Mouse (Mus musculus) lung, adult 18-20 months (tissue): Measurements from ENCODE around the gene Olfr157.

ENCODE experiments used
- DNase-seq, 2 experiments: peaks; one replicate each; pipeline ENCODE4 v3.0.0; 2022; ENCODE audit warnings: mixed read lengths in 2 of 2

The Olfr157 gene

GRCm38 (mm10) chr4:43840101-43840500 is at the start of gene Olfr157:
TSS of gene Olfr157 (minus strand) at chr4:43840201.
- DNase-seq = no peak

- no peak for DNase-seq
Measured at GRCm38 (mm10) chr4:43884196-43884595, 44.2 kb upstream of the Olfr157 start.

GRCm38 (mm10) chr4:43879566-43879965 is 39.6 kb upstream of the Olfr157 start:
- DNase-seq = no peak

- DNase-seq = peak in 1 of 2 experiments; percentile 46
Measured at GRCm38 (mm10) chr4:43878121-43878776, 38.2 kb upstream of the Olfr157 start.

- DNase-seq = no peak
Measured at GRCm38 (mm10) chr4:43877230-43877629, 37.2 kb upstream of the Olfr157 start.

GRCm38 (mm10) chr4:43875919-43876411 is 36.0 kb upstream of the Olfr157 start:
- peak; percentile 18 to 25 for DNase-seq

GRCm38 (mm10) chr4:43875160-43875918 is 35.3 kb upstream of the Olfr157 start, which contains the start of gene Reck:
TSS of gene Reck (plus strand) at chr4:43875530.
- peak; percentile 79 to 84 for DNase-seq

- DNase-seq = no peak
Measured at GRCm38 (mm10) chr4:43874501-43874900, 34.5 kb upstream of the Olfr157 start.

GRCm38 (mm10) chr4:43869821-43870220 is 29.8 kb upstream of the Olfr157 start:
- peak in 1 of 2 experiments; percentile 17 for DNase-seq

- no peak for DNase-seq
Measured at GRCm38 (mm10) chr4:43863298-43863697, 23.3 kb upstream of the Olfr157 start.

GRCm38 (mm10) chr4:43860744-43861519 is 20.9 kb upstream of the Olfr157 start:
- DNase-seq = peak; percentile 66 to 70

GRCm38 (mm10) chr4:43859886-43860285 is 19.9 kb upstream of the Olfr157 start:
- no peak for DNase-seq

- no peak for DNase-seq
Measured at GRCm38 (mm10) chr4:43854101-43854500, 14.1 kb upstream of the Olfr157 start.

- no peak for DNase-seq
Measured at GRCm38 (mm10) chr4:43851265-43851664, 11.3 kb upstream of the Olfr157 start, which contains the start of gene Olfr155. TSS of gene Olfr155 (plus strand) at chr4:43851565.

GRCm38 (mm10) chr4:43838326-43838725 is 1.7 kb downstream of the Olfr157 start:
- no peak for DNase-seq

GRCm38 (mm10) chr4:43834749-43835148 is 5.3 kb downstream of the Olfr157 start:
- no peak for DNase-seq

- no peak for DNase-seq
Measured at GRCm38 (mm10) chr4:43833752-43834151, 6.2 kb downstream of the Olfr157 start.

GRCm38 (mm10) chr4:43832031-43832430 is 8.0 kb downstream of the Olfr157 start:
- DNase-seq = no peak

GRCm38 (mm10) chr4:43828806-43829205 is 11.2 kb downstream of the Olfr157 start:
- no peak for DNase-seq

- DNase-seq = peak; percentile 27 to 45
Measured at GRCm38 (mm10) chr4:43823845-43824337, 16.1 kb downstream of the Olfr157 start, which contains the start of gene Olfr156. TSS of gene Olfr156 (minus strand) at chr4:43823895.

- DNase-seq = no peak
Measured at GRCm38 (mm10) chr4:43822896-43823550, 17.0 kb downstream of the Olfr157 start.

GRCm38 (mm10) chr4:43798936-43799335 is 41.1 kb downstream of the Olfr157 start:
- peak; percentile 75 to 82 for DNase-seq
